Mouse (Mus musculus): ENCODE results near the gene Asb7.
A peak's percentile ranks its signal among the peaks of the same experiment; 100 is the strongest.

Asb7 gene

DNA sequence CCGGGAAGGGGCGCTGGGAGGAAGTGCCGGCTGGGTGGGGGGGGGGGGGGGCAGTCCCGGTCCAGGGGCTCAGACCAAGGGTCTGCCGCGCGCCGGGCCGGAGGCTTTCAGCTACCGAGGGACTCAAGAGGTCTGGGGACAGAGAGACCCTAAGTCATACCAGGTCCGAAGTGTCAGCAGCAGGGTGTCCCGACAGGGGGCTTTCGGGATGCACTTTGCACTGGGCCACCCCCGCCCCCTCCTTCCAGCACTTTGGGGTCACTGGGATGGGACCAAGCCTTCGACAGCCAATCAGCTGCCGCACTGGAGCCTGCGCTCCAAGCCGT lies at the start of gene Asb7:
TSS of gene Asb7 (minus strand) at position 303 of the 326 bp plus-strand sequence.
- no peak for DNase-seq

DNA sequence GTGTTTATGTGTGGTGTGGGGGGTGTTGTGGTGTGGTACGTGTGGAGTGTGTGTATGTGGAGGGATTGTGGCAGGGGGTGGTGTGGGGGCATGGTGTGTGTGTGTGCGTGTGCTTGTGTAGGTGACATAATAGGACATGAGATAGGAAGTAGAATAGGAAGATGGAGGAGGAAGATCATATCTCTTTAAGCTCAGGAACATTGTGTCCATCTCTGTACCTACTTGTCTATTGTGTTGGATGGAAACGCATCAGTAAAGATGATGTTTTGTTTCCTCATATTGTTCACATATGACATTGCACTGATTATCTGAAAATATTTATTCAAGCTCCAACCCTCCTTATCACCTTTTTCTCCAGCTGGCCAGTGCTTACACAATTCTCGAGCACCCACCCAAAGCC lies 48.0 kb upstream of the Asb7 start:
- no peak for DNase-seq

DNA sequence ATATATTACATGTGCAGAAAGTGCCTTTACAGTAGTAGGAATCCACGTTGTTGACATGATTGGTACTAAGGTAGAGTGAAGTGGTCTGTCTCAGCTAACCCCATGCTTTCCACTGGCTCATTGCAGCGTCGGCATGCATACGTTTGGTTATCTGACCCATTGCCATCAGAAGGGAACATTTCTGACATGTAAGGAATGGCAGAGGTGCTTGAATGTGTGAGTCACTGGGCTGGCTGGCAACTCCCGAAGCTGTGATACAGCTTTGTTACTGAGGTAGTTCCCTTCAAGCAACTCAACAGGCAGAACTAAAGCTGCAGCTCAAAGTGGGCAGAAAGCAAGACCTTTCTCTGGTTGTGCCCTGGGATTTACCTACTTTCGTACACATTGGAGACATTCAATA lies 45.6 kb upstream of the Asb7 start:
- DNase-seq, result no peak

DNA sequence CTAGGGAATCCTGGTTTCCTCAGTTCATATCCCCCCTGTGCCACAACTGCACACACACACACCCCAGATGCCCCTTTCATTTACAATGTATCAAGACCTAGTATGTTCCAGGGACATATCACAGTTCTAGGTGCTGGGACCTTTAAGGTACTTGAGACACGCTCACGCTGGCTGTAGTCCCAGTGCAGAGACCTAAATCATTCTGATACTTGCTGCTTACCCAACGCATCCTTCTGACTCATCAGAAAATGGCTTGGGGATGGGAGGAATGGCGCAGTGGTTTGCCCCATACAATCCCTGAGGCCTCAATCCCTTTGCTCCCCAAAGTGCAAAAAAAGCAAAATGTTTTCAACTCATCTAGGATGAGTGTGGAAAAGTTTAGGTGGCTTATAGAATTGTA lies 45.1 kb upstream of the Asb7 start:
- DNase-seq, result no peak

DNA sequence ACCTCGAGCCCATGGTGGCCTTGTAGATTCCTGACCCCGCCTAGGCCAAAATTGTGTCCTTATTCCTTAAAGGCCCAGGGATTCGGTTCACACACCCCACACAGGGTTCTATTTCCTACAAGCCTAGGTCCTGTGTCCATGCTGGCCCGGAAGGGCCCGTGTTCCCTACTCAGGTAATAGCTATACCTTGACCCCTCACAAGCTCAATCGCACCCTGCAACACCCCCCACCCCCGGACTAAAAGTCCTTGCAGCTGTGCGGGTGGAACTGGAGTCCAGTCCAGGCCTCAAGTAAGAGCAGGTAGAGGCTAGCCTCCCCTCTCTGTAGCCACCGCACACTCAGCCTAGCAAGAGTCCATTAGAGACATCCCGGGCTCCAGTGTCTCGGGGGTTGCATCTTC lies 44.5 kb upstream of the Asb7 start:
- no peak for DNase-seq

DNA sequence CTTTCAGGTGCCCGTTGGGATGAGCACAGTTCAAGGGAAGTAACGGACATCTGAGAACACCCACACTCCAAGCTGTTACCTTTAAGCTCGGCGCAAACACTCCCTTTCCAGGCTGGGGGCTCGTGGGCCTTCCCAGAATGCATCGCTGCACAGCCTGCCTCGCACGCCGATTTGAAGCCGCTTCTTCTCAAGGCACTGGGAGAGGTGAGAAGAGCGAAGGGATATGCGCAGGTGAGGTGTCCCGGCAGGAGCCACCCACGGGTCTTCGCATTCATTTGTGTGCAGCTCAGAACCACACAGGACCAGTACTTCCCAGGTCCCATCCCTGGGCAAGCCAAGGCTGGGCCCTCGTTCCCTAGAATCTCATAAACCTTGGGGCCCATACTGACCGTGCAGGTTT lies 44.0 kb upstream of the Asb7 start:
- DNase-seq, result no peak

DNA sequence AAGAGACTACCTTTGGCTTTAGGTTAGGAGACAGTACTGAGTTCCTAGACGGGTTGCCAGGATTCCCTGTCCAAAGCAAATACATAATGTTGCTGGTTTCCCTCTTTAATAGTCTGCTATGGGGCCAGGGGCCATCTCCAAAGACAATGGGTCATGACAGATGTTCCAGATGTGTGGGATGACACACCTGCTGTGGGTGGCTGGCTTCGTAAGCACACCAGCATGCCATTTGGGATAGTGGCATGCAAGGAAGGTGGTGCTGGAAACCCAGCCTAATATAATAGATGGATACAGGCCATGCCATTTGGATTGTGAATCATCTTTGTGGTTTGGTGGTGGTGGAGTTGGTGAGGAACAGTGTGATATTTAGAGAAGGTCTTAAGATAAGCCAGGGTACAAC lies 39.8 kb upstream of the Asb7 start:
- DNase-seq, result no peak

DNA sequence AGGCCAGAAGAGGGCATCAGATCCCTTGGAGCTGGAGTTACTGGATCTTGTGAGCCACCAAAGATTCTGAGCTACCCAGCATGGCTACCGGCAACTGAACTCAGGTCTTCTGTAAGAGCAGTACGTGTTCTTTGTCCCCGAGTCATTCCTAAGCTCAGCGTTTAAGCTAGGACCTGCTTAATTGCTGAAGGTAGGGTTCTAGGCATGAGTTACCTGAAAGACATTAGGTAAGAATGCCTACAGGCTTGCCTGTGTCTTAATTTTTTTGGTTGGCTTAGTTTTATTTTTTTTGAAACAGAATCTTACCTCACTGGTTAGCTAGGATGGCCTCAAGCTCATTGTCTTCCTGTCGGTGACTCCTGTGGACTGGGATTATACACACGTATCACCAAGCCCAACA lies 38.7 kb upstream of the Asb7 start:
- DNase-seq, result no peak

DNA sequence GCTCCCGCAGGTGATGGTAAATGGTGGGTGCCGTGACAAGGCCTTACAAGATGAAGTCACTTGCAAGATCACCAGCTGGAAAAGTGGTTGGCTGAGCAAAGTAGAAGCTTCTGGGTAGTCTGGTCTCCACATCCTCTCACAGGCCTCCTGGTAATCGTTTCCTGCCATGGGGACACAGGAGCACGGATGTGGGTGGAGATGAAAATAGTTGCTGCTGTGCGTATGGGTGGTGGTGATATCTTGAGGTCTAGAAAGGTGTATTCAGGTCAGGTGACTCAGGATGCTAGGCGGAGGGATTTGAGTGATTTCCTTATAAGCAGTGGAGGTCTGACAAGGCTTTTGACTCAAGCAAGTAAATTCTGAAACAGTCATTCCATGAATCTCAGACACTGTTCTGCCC lies 35.6 kb upstream of the Asb7 start:
- no peak for DNase-seq

DNA sequence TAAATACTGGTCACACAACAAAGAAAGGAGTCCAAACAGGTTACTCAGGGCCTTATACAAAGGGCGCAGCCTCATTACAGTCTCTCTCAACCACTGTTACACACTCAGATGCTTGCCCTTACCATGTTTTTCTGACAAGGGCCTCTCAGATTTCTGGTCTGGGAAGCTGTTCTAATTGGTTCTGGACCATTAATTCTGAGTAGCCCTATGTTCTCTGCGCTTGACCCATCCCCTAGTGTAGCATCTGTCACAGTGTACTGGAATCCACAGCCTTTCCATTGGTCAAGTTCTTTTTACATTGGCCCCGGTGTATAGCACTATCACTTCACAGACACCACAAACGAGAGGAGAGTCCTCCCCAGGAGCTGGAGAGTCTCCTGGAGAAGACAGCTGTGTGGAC lies 35.1 kb upstream of the Asb7 start:
- DNase-seq, result no peak

DNA sequence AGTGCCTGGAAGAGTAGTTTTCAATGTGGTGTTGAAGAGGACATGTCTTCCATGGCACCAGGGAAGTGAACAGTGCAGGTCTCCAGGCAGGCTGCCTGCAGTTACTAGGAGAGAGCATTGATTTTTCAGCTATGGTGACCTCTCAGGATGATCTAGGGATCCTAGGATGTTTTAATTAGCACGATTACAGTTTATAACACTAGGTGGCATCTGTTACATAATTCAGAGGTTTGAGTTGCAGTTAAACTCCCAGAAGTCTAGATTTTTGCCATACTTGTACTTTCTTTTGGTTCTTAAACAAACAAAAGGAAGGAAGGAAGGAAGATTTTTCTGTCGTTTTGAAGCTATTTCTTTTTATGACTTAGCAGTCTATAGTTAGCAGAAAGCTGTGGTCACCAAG lies 21.8 kb upstream of the Asb7 start:
- no peak for DNase-seq

DNA sequence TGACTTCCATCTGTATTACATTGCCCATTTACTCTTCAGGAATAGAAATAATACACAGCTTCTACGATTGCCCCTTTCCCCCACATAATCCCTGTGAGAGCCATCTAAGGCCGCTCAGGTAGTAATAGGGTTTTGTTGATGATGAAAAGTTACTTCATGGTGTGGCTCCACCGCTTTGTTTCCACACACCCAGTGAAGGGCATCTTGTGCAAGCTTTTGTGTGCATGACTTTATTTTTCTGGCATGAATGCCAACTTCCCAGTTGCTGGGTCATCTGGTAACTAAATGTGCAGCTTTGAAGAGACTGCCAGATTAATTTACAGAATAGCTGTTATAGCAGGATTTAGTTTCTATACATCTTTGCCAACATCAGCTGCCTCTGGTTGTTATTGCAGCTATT lies 15.2 kb upstream of the Asb7 start:
- DNase-seq, result no peak

DNA sequence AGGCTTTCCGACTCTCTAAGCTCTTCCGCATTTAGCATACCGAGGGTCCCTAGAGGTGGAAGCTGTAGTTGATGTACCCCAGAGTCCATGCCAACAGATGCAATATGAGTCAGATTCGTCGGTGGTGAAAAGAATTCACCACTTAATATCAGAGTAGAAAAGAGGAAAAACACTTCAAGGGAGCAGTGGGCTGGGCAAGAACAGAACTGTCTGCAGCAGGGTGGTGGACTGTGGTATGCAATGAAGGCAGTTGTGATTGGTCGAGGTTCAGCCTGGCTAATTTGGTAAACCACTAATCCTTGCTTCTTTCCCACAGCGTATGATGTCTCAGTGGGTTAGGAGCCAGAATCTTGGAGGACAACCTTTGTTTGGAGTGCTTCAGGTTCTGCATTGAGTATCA lies 13.3 kb upstream of the Asb7 start:
- DNase-seq, result no peak

DNA sequence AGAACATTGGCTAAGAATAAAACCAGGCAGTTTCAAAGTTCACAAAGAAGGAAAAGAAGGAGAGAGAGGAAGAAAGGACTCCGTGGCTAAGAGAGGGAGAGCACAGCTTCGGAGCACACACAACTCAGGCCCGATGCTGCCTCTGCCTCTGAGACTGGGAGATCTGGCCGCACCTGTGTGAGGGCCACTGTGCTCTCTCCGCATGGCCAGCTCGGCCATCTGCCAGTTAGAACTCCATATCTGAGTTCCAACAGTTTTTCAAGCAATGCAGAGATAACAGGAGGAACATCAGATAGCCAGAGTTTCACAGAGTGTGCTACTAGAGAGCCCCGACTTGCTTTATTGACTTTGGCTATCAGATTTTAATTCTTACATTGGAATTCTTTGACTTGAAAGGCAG lies 5.1 kb upstream of the Asb7 start:
- DNase-seq, result no peak

DNA sequence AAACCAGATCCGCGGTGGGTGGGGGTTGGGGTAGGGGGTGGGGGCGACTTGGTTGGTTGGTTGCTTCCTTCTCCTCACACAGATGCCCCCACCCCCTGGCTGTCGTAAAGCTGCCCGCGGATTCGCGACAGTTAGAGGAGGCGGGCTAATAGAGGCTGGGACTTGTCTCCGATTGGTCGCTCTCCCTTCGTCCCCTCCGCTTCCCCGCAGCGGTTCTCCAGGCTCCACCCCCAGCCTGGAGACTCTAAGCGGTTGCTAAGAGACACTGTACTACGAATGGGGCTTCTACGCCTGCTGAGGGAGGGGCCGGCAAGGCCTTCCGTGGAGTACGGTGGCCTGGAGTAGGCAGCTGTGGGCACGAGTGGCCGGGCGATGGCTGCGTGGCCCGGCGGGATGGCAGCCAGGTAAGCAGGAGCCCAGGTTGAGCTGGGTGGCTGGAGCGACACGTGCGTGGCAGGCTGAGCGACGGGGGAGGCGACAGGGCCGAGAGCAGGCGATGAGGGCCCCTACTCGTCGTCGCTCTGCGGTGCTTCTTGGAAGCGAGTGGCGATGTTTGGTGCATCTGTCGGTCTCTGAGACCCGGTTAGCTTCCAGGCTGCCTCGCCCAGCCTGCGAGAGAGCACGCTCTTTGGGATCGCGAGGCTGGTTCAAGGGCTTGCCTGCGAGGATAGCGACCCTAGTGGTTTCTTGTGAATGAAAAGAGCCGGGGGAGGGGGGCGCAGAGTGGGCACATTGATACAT lies 394 bp upstream of the Asb7 start, which contains the start of gene Lins1:
TSS of gene Lins1 (plus strand) at position 270 of the 741 bp plus-strand sequence.
- peak; percentile 99 for DNase-seq

DNA sequence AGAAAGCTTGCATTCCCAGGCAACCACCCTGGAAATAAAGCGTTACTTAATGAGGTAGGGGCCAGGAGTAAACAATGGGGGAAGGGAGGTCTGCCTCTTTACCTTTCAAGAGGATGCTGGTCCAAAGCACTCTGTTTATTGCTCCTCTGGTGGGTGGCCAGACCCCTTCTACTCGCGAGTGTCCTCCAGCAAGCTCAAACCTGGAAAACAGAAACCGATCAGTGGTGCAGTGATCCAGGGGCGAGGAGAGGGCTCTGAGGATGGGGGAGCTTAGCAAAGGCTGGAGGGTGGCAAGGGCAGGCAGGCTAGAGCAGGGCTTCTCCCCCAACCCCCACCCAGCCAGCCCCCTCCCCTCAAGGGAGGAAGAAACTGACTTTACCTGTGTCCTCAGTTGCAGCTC lies 675 bp downstream of the Asb7 start:
- DNase-seq, result no peak

DNA sequence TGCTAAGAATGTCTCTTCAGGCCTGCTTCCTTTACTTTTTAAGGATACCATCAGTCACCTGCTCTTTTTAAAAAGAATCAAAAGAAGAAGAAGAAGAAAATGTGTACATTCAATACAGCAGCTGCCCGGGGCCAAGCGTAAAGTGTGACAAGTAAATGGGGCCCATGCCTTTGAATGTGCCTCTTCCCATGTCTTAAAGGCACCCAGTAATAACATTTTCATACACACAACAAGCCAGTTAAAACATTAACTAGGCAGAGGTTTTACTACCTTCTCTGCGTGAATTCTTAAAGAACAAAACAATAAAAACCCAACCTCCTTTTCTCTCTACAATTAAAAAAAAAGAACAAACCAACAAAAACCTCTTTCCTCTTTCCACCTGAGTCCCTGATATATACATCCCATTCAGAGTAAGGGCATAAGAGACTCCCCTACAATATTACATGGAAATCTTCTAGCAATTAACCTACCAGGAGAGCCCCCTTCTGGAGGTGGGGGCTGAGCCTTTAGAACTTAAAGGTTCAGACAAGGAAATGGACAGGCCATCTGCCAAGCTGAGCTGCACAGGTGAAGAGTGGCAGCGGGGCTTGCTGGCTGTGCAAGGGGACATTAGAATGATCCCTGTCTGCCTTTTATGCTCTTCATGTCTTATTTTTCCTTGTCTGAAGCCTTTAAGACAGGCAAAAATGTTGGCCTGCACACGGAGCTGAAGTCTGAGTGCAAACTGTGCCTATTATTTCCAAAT lies 7.1 kb downstream of the Asb7 start:
- DNase-seq, result no peak

DNA sequence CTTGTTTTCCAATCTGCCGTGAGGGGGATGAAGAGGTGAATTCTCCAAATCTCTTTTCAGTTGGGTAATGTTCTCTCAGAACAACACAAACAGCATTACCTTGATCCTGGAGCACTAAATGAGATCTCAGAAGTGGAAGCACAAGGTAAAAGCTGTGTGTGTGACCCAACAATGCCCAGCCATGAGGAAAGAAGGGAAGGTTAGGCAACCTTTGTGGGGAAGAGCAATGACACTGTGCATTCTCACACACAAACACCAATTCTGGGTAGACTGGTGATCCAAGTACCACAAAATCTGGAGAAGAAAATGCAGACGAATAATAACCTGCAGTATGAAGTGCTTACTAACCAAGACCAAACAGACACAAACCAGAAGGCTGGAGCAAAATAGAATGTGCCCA lies 13.6 kb downstream of the Asb7 start:
- DNase-seq, result no peak

DNA sequence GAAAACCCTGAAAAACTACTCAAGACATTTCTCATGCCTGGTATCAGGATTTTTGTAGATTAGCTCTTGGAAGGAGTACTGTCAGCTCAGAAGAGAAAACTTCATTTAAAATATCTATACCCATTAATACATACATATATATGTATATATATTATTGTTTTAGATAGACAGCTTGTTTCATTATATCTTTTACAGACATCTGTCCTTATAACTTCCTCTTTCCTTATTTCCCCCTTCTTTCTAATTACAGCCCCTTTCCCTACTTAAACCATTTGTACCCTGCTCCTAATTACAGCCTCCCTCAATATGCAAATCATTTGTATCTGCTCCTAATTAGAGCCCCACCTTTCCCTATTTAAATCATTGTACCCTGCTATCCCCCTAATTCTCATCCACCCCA lies 22.3 kb downstream of the Asb7 start:
- no peak for DNase-seq

DNA sequence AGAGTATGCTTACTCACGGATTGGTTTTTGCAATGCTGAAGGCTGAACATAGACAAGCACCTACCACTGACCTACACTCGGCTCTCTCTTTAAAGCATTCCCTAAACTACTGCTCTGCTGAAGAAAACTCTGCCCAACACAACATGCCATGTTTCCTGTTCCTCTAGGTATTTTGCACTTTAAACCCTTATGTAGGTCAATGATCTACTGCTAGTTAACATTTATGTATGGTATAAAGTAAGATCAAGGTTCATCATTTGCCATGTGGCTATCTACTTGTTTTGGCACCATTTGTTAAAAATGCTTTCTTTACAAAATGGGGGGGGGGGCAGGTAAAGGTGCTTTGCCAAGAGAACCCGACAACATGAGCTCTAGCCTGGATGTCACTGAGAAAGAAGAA lies 25.8 kb downstream of the Asb7 start:
- DNase-seq, result no peak

DNA sequence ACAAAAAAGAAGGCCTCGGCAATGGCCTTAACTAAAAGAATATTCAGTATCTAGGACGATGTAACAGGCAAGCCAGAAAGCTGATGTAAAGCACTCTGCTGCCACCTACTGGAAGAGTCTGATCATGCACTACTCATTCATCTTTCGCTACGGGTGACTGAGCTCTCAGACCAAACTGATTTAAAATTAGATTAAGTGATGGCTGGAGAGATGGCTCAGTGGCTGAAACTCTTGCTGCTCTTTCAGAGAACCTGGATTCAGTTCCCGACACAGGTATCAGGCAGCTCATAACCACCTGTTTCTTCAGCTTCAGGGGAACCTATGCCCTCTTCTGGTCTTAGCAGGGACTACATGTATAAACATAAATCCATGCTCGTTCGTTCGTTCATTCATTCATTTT lies 27.8 kb downstream of the Asb7 start:
- peak in 1 of 2 experiments; percentile 26 for DNase-seq

DNA sequence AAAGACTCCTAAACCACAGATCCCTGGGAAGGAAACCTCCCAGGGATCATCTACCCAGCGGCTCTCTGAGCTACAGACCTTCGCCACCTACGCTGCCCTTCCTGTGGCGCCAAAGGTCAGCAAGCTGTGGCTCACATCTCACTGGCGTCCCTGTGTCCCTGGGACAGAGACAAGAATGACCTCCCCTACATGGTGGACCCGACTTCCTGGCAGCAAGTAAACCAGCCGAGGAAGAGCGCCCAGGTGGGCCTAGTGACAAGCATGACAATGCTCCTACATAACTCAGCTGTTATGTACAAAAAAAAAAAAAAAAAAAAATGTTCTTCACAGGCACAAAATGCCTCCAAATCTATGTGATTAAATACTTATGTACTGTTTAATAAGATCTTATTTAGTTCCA lies 28.4 kb downstream of the Asb7 start:
- no peak for DNase-seq

DNA sequence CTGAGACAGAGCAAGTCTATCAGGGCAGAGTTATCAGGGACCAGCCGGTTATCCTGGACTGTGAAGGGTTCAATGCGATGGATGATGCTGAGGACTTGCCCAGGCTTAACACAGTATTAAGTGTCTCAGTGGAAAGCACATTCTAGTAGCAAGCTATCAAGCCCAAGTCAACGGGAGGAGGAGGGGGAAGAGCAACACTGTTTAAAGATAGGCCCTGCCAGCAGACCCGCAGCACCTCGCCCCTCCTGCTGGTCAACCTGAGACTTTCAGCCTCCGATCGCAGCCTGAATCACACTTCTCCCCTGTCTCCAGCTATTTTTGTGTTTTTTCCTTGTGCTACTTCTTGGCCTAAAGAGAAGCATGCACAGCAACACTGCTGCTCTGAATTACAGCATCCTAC lies 29.1 kb downstream of the Asb7 start:
- no peak for DNase-seq

DNA sequence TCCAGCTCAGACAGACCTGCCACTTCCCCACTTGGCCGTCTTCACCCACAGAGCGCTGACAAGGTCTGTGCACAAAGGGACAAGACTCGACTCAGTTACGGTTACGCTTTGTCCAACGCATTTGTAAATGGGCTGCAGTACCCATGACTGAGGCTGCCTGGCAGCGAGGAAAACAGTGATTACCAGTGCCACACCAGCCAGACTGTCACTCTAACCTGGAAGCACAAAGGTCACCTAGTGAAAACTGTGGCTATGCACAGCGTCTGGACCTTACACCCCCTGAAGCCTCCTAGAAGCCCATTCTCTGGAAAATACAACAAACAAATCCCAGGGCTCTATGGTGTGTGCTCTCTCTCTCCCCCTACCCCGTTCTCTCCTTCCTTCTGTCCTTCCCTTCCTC lies 33.9 kb downstream of the Asb7 start:
- DNase-seq, result no peak

DNA sequence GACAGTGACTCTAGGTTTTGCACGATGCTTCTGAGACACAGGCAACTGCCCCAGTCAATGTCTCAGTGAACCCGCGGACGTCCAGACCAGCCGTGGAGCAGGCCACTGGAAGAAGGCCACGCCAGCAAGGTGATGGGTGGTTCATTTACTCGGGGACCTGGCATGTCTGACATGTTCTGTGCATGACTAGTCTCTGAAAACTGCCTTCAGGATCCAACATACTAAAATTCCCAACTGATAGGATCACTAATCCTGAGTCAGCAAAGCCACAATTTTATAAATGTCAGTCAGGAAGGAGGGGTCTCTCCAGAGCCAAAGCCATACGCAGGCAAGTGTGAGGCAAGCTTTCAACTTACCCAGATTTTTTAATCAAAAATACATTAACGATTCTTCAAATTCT lies 35.8 kb downstream of the Asb7 start:
- no peak for DNase-seq
